Mouse (Mus musculus): Measurements from ENCODE around the gene Tmem63a. TPM values are rescaled to one million over a fixed set of nuclear protein-coding genes. Genes with fewer than 3 reads are reported as not detected.

Gene Tmem63a
- total and polyA plus RNA-seq, 3 experiments: 0.89 to 3.0 (median 2.2) TPM

DNA sequence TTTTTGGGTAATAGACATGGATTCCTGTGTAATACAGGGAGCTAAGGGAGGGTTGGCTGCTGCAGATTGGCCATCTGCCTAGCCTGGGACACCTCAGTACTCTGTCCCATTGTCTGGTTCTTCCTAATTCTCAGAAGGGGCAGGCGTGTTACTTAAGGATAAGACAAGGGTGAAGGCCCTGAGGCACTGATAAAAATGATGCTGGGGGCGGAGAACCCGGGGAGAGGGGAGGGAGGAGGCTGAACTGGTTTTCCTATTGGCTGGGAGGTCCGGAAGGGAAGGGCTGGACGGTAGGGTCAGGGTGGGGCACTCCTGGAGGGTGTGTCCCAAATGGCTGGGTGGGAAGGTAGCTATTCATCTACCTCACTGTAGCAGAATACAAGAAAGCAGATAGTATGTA lies 39.2 kb upstream of the Tmem63a start:
- no peak overlapping the region for H3K9ac ChIP-seq (ENCODE audit: insufficient read depth, low read depth)
- no peak overlapping the region for H3K27ac ChIP-seq (ENCODE audit: insufficient read depth, low read depth)
- peaks cover 16% of the 10 kb centered on the region for H3K79me2 ChIP-seq (replicated peaks; ENCODE audit: control insufficient read depth, extremely low read depth, insufficient read depth, poor library complexity, severe bottlenecking)
- H3K9me3 ChIP-seq (replicated peaks; ENCODE audit: low read length): no peaks in the 10 kb centered on the region
- dilution Hi-C loops (cut with MboI; ENCODE audit: extremely low pct_ligation_motif_present, extremely low pct_unique_long_range_greater_than_20kb, low sequenced_read_pairs) (no loop called here), in situ Hi-C loops (cut with MboI; ENCODE audit: low pct_ligation_motif_present, low pct_unique_long_range_greater_than_20kb, low sequenced_read_pairs) (no loop called here)
- H3K4me1 ChIP-seq (ENCODE audit: control insufficient read depth in 1 of 2, insufficient read depth in 2 of 2): peaks cover 10 to 37% of the 10 kb centered on the region in 2 experiments
- no peak overlapping the region for H3K4me3 ChIP-seq (replicated peaks in 1 of 3; ENCODE audit: low read depth in 2 of 3, low read length in 2 of 3, poor library complexity in 1 of 3)
- no peaks in the 10 kb centered on the region for H3K27me3 ChIP-seq (replicated peaks)
- H3K4me2 ChIP-seq (ENCODE audit: insufficient read depth, low read depth, poor library complexity, severe bottlenecking): no peak overlapping the region; the same call in 1 of the 2 replicates
- TF ChIP-seq ZMIZ1 (IDR thresholded peaks at IDR 0.05; ENCODE audit: low read depth, low read length) (no peak), JUN (IDR thresholded peaks at IDR 0.05; ENCODE audit: insufficient read depth, low read depth, low read length) (no peak), POLR2A (IDR thresholded peaks at IDR 0.05; ENCODE audit: low read depth, low read length) (peak; percentile 41; the same call in 1 of the 2 replicates), HCFC1 (IDR thresholded peaks at IDR 0.05; ENCODE audit: low read depth, low read length) (no peak), NELFE (IDR thresholded peaks at IDR 0.05; ENCODE audit: low read depth, low read length) (0 out of 2 replicates have a peak, but pooled peaks have one; percentile 17), MEF2A (IDR thresholded peaks at IDR 0.05; ENCODE audit: borderline replicate concordance, low read depth, low read length) (no peak), CHD1 (IDR thresholded peaks at IDR 0.05; ENCODE audit: low read depth, low read length) (no peak), ZKSCAN1 (IDR thresholded peaks at IDR 0.05; ENCODE audit: borderline replicate concordance, low read depth, low read length) (no peak), CHD2 (IDR thresholded peaks at IDR 0.05; ENCODE audit: low read length) (no peak), TCF12 (IDR thresholded peaks at IDR 0.05; ENCODE audit: low read depth, low read length) (no peak), IRF4 (IDR thresholded peaks at IDR 0.05; ENCODE audit: low read depth, low read length) (no peak), KAT2A (IDR thresholded peaks at IDR 0.05; ENCODE audit: insufficient replicate concordance, low read length) (no peak), GABPA (IDR thresholded peaks at IDR 0.05; ENCODE audit: insufficient replicate concordance, low read depth, low read length) (no peak), TBP (conservative IDR thresholded peaks at IDR 0.05; ENCODE audit: low read depth, low read length) (0 out of 2 replicates have a peak, but pooled peaks have one; percentile 11), RCOR1 (conservative IDR thresholded peaks at IDR 0.05; ENCODE audit: low read depth, low read length) (no peak), JUND (conservative IDR thresholded peaks at IDR 0.05; ENCODE audit: low read depth, low read length) (no peak), ELF1 (IDR thresholded peaks at IDR 0.05; ENCODE audit: low read depth, low read length) (0 out of 2 replicates have a peak, but pooled peaks have one; percentile 31), MXI1 (IDR thresholded peaks at IDR 0.05; ENCODE audit: low read depth, low read length) (no peak), EP300 (IDR thresholded peaks at IDR 0.05; ENCODE audit: low read length) (no peak), POLR2AphosphoS2 (IDR thresholded peaks at IDR 0.05; ENCODE audit: low read depth, low read length) (no peak), USF1 (IDR thresholded peaks at IDR 0.05; ENCODE audit: low read depth, low read length) (no peak), CTCF (conservative IDR thresholded peaks at IDR 0.05 in 1 of 2, IDR thresholded peaks at IDR 0.05 in 1 of 2; ENCODE audit: low read depth in 2 of 2, low read length in 2 of 2) (no peak), MYC (IDR thresholded peaks at IDR 0.05; ENCODE audit: low read depth, low read length) (no peak), SMC3 (IDR thresholded peaks at IDR 0.05; ENCODE audit: low read depth, low read length) (no peak), MAZ (IDR thresholded peaks at IDR 0.05; ENCODE audit: low read depth, low read length) (peak; percentile 52; the same call in 1 of the 2 replicates)
- peak; percentile 63 for DNase-seq (ENCODE audit: extremely low read depth)
- H3K36me3 ChIP-seq (replicated peaks in 1 of 2; ENCODE audit: control insufficient read depth in 1 of 2, insufficient read depth in 1 of 2, low read length in 1 of 2): peaks cover 22 to 25% of the 10 kb centered on the region in 2 experiments
